15 mouse cellular contexts compared by ENCODE assay signal in the genomic region with DNA sequence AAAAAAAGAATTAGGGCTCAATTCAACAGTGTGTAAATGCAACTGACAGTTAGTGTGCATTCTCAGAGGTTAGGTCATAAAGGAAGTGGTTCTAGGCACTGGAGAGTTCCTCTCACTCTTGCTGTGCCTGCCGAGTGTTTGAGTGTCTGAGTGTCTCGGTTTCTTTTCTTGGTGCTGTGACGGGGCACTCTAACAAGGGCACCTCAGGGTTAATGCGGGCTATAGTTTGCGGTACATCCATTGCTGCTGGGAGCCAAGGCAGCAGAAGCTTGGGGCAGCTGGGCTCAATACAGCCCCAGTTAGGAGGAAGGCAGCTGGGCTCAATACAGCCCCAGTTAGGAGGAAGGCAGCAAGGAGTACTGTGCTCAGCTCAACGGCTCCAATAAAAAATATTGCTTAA. TPM values are rescaled to one million over a fixed set of nuclear protein-coding genes. Genes with fewer than 3 reads are reported as not detected.
DNase-seq lines count a peak whose midpoint lies in the region; ATAC-seq lines count a peak whose summit lies in the region.
"Had no signal": no experiment of that assay in that cellular context is flagged by ENCODE, and none has a peak within 500 bp of the region (broad histone marks: within the 10 kb centered on the region; RNA-seq: fewer than 3 reads in every experiment).

No protein-coding gene starts in this region.

- H3K4me3 ChIP-seq in heart, embryonic 16.5 days (ENCODE audit: low read length): no peak overlapping the region
- no peak overlapping the region for H3K4me3 ChIP-seq in liver, embryonic 16.5 days (ENCODE audit: low read depth, low read length)
- no peak overlapping the region for H3K4me3 ChIP-seq in hindbrain, embryonic 12.5 days
- H3K4me3 ChIP-seq: forebrain, embryonic 12.5 days had no signal

- ATAC-seq in heart, embryonic 16.5 days (replicated peaks; ENCODE audit: extremely low read depth, insufficient read depth, low FRiP score): peak; percentile 41; the same call in 1 of the 2 replicates
- peak; percentile 40 for ATAC-seq in CD4-positive, CD25-positive, alpha-beta regulatory T cell, adult 4 months
- ATAC-seq in liver, embryonic 16.5 days (ENCODE audit: low read depth): no peak
- ATAC-seq in hindbrain, embryonic 12.5 days (ENCODE audit: low FRiP score): no peak
- ATAC-seq: Patski had no signal

- no peaks in the 10 kb centered on the region for H3K9me3 ChIP-seq in heart, embryonic 16.5 days (replicated peaks; ENCODE audit: control insufficient read depth, low read length)
- no peaks in the 10 kb centered on the region for H3K9me3 ChIP-seq in liver, embryonic 16.5 days (replicated peaks; ENCODE audit: control insufficient read depth, low read length)
- no peaks in the 10 kb centered on the region for H3K9me3 ChIP-seq in hindbrain, embryonic 12.5 days (replicated peaks)
- H3K9me3 ChIP-seq: forebrain, embryonic 12.5 days had no signal

- H3K4me2 ChIP-seq in heart, embryonic 16.5 days (ENCODE audit: low read depth, low read length): no peak overlapping the region
- no peak overlapping the region for H3K4me2 ChIP-seq in liver, embryonic 16.5 days (ENCODE audit: low read depth, low read length)
- H3K4me2 ChIP-seq in hindbrain, embryonic 12.5 days (replicated peaks): no peak overlapping the region
- H3K4me2 ChIP-seq: forebrain, embryonic 12.5 days; midbrain, embryonic 11.5 days had no signal

- WGBS in heart, embryonic 16.5 days: 53% methylated on average over 6 of the region's 6 CpGs
- 19% methylated on average over 6 of the region's 6 CpGs for WGBS in liver, embryonic 16.5 days (ENCODE audit: insufficient replicate concordance)
- WGBS in hindbrain, embryonic 12.5 days: 68% methylated on average over 6 of the region's 6 CpGs

- H3K27me3 ChIP-seq in heart, embryonic 16.5 days (ENCODE audit: control insufficient read depth, insufficient read depth, low read length): no peaks in the 10 kb centered on the region
- no peaks in the 10 kb centered on the region for H3K27me3 ChIP-seq in liver, embryonic 16.5 days (ENCODE audit: control insufficient read depth, insufficient read depth, low read depth, low read length)
- H3K27me3 ChIP-seq in splenic B cell, adult 2 months (ENCODE audit: control insufficient read depth, insufficient read depth, low read length, poor library complexity, severe bottlenecking): no peaks in the 10 kb centered on the region
- no peaks in the 10 kb centered on the region for H3K27me3 ChIP-seq in hindbrain, embryonic 12.5 days
- H3K27me3 ChIP-seq: forebrain, embryonic 12.5 days; Patski had no signal

- no peak overlapping the region for H3K9ac ChIP-seq in heart, embryonic 16.5 days (ENCODE audit: low read length)
- H3K9ac ChIP-seq in liver, embryonic 16.5 days (ENCODE audit: low read depth, low read length): no peak overlapping the region
- no peak overlapping the region for H3K9ac ChIP-seq in hindbrain, embryonic 12.5 days
- H3K9ac ChIP-seq: forebrain, embryonic 12.5 days had no signal

- no peak for DNase-seq in heart, postnatal 14 days
- DNase-seq in splenic B cell, adult 2 months (ENCODE audit: low read depth, low spot score): peak; percentile 33
- no peak for DNase-seq in adrenal gland, postnatal 36 days
- DNase-seq in retina, embryonic 14.5 days (ENCODE audit: low spot score): no peak
- DNase-seq: adrenal gland, postnatal 10 days; cerebellum, adult 8-10 months; gastrocnemius, postnatal 10 days; kidney, adult 18-20 months had no signal

- no peaks in the 10 kb centered on the region for H3K36me3 ChIP-seq in heart, embryonic 16.5 days (ENCODE audit: control insufficient read depth, insufficient read depth)
- no peaks in the 10 kb centered on the region for H3K36me3 ChIP-seq in liver, embryonic 16.5 days (ENCODE audit: control insufficient read depth, insufficient read depth)
- no peaks in the 10 kb centered on the region for H3K36me3 ChIP-seq in splenic B cell, adult 2 months (ENCODE audit: control insufficient read depth, insufficient read depth, low read length, poor library complexity, severe bottlenecking)
- H3K36me3 ChIP-seq in hindbrain, embryonic 12.5 days: no peaks in the 10 kb centered on the region
- H3K36me3 ChIP-seq: forebrain, embryonic 12.5 days had no signal

- H3K27ac ChIP-seq in heart, embryonic 16.5 days (ENCODE audit: low read length): peak overlapping the region; percentile 61; the same call in 1 of the 2 replicates
- H3K27ac ChIP-seq in liver, embryonic 16.5 days (ENCODE audit: low read length): peak overlapping the region; percentile 48
- no peak overlapping the region for H3K27ac ChIP-seq in hindbrain, embryonic 12.5 days
- H3K27ac ChIP-seq: forebrain, embryonic 12.5 days had no signal

- H3K4me1 ChIP-seq in heart, embryonic 16.5 days (ENCODE audit: control insufficient read depth, insufficient read depth, low read length): peaks cover 5% of the 10 kb centered on the region
- H3K4me1 ChIP-seq in liver, embryonic 16.5 days (ENCODE audit: control insufficient read depth, low read depth, low read length): peaks cover 24% of the 10 kb centered on the region
- H3K4me1 ChIP-seq in hindbrain, embryonic 12.5 days: peaks cover 3% of the 10 kb centered on the region; the same call in 1 of the 2 replicates

- intact Hi-C loops in heart, postnatal 14 days (cut with DNase I): no loop called here

RNA-seq across cellular contexts. Expression of gene Agfg2, which starts 20.7 kb away (rescaled TPM):
- 19.4 and 21.0 TPM in 2 replicates for polyA plus RNA-seq in heart, embryonic 16.5 days (2015; fragmentation: Nextera tagmentation; extraction: Ambion mirVana)
- total RNA-seq in heart, postnatal 14 days (2021): 10 to 100 TPM; 13.0 to 13.9 TPM
- polyA plus RNA-seq in CD4-positive, CD25-positive, alpha-beta regulatory T cell, adult 4 months (2017; shearing (Covaris generic)): 10 to 100 TPM; 14.3 to 15.7 TPM
- 29.4 and 30.5 TPM in 2 replicates for polyA plus RNA-seq in liver, embryonic 16.5 days (2015; fragmentation: Nextera tagmentation; extraction: Ambion mirVana)
- 10 to 100 TPM; 30.4 to 30.6 TPM for total RNA-seq in adrenal gland, postnatal 36 days (2021)
- polyA plus RNA-seq in hindbrain, embryonic 12.5 days (2016; fragmentation: Nextera tagmentation; extraction: Ambion mirVana): 21.2 and 22.4 TPM in 2 replicates

RNA-seq across cellular contexts. Expression of gene Nyap1, which starts 36.2 kb away (rescaled TPM):
- 1.6 and 1.9 TPM in 2 replicates for polyA plus RNA-seq in heart, embryonic 16.5 days (2015; fragmentation: Nextera tagmentation; extraction: Ambion mirVana)
- 1 to 10 TPM; 1.4 to 1.8 TPM for total RNA-seq in heart, postnatal 14 days (2021)
- polyA plus RNA-seq in CD4-positive, CD25-positive, alpha-beta regulatory T cell, adult 4 months (2017; shearing (Covaris generic)): under 1 TPM in 1 of 2 experiments, not detected in 1; 0.11 TPM
- 0.21 and 0.33 TPM in 2 replicates for polyA plus RNA-seq in liver, embryonic 16.5 days (2015; fragmentation: Nextera tagmentation; extraction: Ambion mirVana)
- 1 to 10 TPM; 3.1 to 3.2 TPM for total RNA-seq in adrenal gland, postnatal 36 days (2021)
- polyA plus RNA-seq in hindbrain, embryonic 12.5 days (2016; fragmentation: Nextera tagmentation; extraction: Ambion mirVana): 20.9 and 22.2 TPM in 2 replicates

RNA-seq across cellular contexts. Expression of gene Tsc22d4, which starts 40.3 kb away (rescaled TPM):
- 164 and 189 TPM in 2 replicates for polyA plus RNA-seq in heart, embryonic 16.5 days (2015; fragmentation: Nextera tagmentation; extraction: Ambion mirVana)
- 100 to 1,000 TPM; 287 to 312 TPM for total RNA-seq in heart, postnatal 14 days (2021)
- 10 to 100 TPM; 49.6 to 62.4 TPM for polyA plus RNA-seq in CD4-positive, CD25-positive, alpha-beta regulatory T cell, adult 4 months (2017; shearing (Covaris generic))
- 59.8 and 64.4 TPM in 2 replicates for polyA plus RNA-seq in liver, embryonic 16.5 days (2015; fragmentation: Nextera tagmentation; extraction: Ambion mirVana)
- 10 to 100 TPM; 79.5 to 84.6 TPM for total RNA-seq in adrenal gland, postnatal 36 days (2021)
- 81.8 and 82.9 TPM in 2 replicates for polyA plus RNA-seq in hindbrain, embryonic 12.5 days (2016; fragmentation: Nextera tagmentation; extraction: Ambion mirVana)

RNA-seq across cellular contexts. Expression of gene Irs3, which starts 59.7 kb away (rescaled TPM):
- polyA plus RNA-seq in heart, embryonic 16.5 days (2015; fragmentation: Nextera tagmentation; extraction: Ambion mirVana): 0.20 and 0.21 TPM in 2 replicates
- under 1 TPM; 0.15 to 0.57 TPM for total RNA-seq in heart, postnatal 14 days (2021)
- not detected for polyA plus RNA-seq in CD4-positive, CD25-positive, alpha-beta regulatory T cell, adult 4 months (2017; shearing (Covaris generic))
- 0.15 TPM in 1 of 2 replicates, not detected in the other for polyA plus RNA-seq in liver, embryonic 16.5 days (2015; fragmentation: Nextera tagmentation; extraction: Ambion mirVana)
- total RNA-seq in adrenal gland, postnatal 36 days (2021): 1 to 10 TPM; 4.8 to 6.2 TPM
- 0.10 and 0.22 TPM in 2 replicates for polyA plus RNA-seq in hindbrain, embryonic 12.5 days (2016; fragmentation: Nextera tagmentation; extraction: Ambion mirVana)
- polyA plus RNA-seq: forebrain, embryonic 12.5 days had no signal

Comparison
In these comparisons a context has a peak if more than half of its experiments do, and no peak if none do; other contexts are left out.
1. ATAC-seq: peak in heart, embryonic 16.5 days (single experiment) and CD4-positive, CD25-positive, alpha-beta regulatory T cell, adult 4 months (single experiment); none in liver, embryonic 16.5 days (single experiment) and hindbrain, embryonic 12.5 days (single experiment).